Mouse (Mus musculus): ENCODE results near the gene Calr3. TPM values are rescaled to one million over a fixed set of nuclear protein-coding genes. Genes with fewer than 3 reads are reported as not detected.
A peak's percentile ranks its signal among the peaks of the same experiment; 100 is the strongest.

The Calr3 gene
- polyA plus RNA-seq, 2 experiments, result 0.21 to 0.83 TPM

GRCm38 (mm10) chr8:72385737-72386136 lies 57.9 kb downstream of the Calr3 start:
- H3K9ac ChIP-seq (replicated peaks), result no peak overlapping the region
- no peak overlapping the region for H3K4me2 ChIP-seq (ENCODE audit: low read depth)
- H3K9me3 ChIP-seq (ENCODE audit: control insufficient read depth, low read length), result no peaks in the 10 kb centered on the region
- no peaks in the 10 kb centered on the region for H3K27me3 ChIP-seq (ENCODE audit: control insufficient read depth, insufficient read depth, low read length)
- H3K4me1 ChIP-seq (replicated peaks; ENCODE audit: control insufficient read depth in 2 of 2, insufficient read depth in 2 of 2, low read length in 1 of 2), result no peaks in the 10 kb centered on the region
- peaks cover 73% of the 10 kb centered on the region for H3K36me3 ChIP-seq (replicated peaks; ENCODE audit: control insufficient read depth, insufficient read depth, low read depth)
- DNase-seq (ENCODE audit: low read depth in 3 of 3, low spot score in 3 of 3) (no peak), ATAC-seq (ENCODE audit: insufficient read depth) (no peak)
- H3K27ac ChIP-seq, result no peak overlapping the region
- 79% methylated on average over 2 of the region's 2 CpGs for whole genome bisulfite sequencing (ENCODE audit: insufficient replicate concordance)
- TF ChIP-seq EP300 (IDR thresholded peaks at IDR 0.05; ENCODE audit: low read depth) (no peak), CTCF (IDR thresholded peaks at IDR 0.05; ENCODE audit: low read depth) (no peak)
- no peak overlapping the region for H3K4me3 ChIP-seq (ENCODE audit: insufficient read depth in 1 of 2, low read depth in 2 of 2, low read length in 2 of 2)

DNA sequence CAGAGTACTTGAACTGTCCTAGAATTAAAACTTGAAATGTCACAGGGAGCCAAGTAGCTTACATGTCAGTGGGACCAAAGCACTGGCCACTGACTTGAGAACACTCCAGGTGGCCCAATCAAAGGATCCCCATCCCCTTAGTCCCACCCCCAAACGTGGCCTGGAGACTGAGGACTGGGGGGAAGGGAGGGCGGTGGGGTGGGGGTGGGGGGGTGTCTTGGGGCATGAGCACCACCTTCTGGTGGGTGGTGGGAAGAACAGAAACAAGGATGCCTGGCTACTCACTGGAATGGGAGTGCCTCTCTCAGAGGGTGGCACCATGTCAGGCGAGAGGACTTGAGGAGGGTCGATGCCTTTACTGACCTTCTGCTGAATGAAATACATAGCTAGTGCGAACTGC lies 61.3 kb downstream of the Calr3 start:
- WGBS (ENCODE audit: insufficient replicate concordance), result 64% methylated on average over 5 of the region's 5 CpGs
- Histone ChIP-seq H3K27ac (no peak overlapping the region), H3K4me1 (replicated peaks; ENCODE audit: control insufficient read depth in 2 of 2, insufficient read depth in 2 of 2, low read length in 1 of 2) (no peaks in the 10 kb centered on the region), H3K9ac (replicated peaks) (no peak overlapping the region), H3K4me3 (ENCODE audit: insufficient read depth in 1 of 2, low read depth in 2 of 2, low read length in 2 of 2) (no peak overlapping the region), H3K9me3 (ENCODE audit: control insufficient read depth, low read length) (no peaks in the 10 kb centered on the region), H3K27me3 (ENCODE audit: control insufficient read depth, insufficient read depth, low read length) (no peaks in the 10 kb centered on the region), H3K36me3 (replicated peaks; ENCODE audit: control insufficient read depth, insufficient read depth, low read depth) (peaks cover 76% of the 10 kb centered on the region), H3K4me2 (ENCODE audit: low read depth) (no peak overlapping the region)
- DNase-seq (ENCODE audit: low read depth in 3 of 3, low spot score in 3 of 3), result no peak
- ATAC-seq (ENCODE audit: insufficient read depth), result no peak
- TF ChIP-seq EP300 (IDR thresholded peaks at IDR 0.05; ENCODE audit: low read depth) (no peak), CTCF (IDR thresholded peaks at IDR 0.05; ENCODE audit: low read depth) (0 out of 2 replicates have a peak, but pooled peaks have one; percentile 9)

- H3K4me1 ChIP-seq (replicated peaks; ENCODE audit: control insufficient read depth in 2 of 2, insufficient read depth in 2 of 2, low read length in 1 of 2), result no peaks in the 10 kb centered on the region
- H3K4me3 ChIP-seq (ENCODE audit: insufficient read depth in 1 of 2, low read depth in 2 of 2, low read length in 2 of 2), result no peak overlapping the region
- peaks cover 61% of the 10 kb centered on the region for H3K36me3 ChIP-seq (replicated peaks; ENCODE audit: control insufficient read depth, insufficient read depth, low read depth)
- H3K9me3 ChIP-seq (ENCODE audit: control insufficient read depth, low read length), result no peaks in the 10 kb centered on the region
- H3K27ac ChIP-seq, result no peak overlapping the region
- DNase-seq (ENCODE audit: low read depth in 3 of 3, low spot score in 3 of 3) (no peak), ATAC-seq (ENCODE audit: insufficient read depth) (no peak)
- TF ChIP-seq CTCF (IDR thresholded peaks at IDR 0.05; ENCODE audit: low read depth) (no peak), EP300 (IDR thresholded peaks at IDR 0.05; ENCODE audit: low read depth) (no peak)
- H3K4me2 ChIP-seq (ENCODE audit: low read depth), result no peak overlapping the region
- H3K27me3 ChIP-seq (ENCODE audit: control insufficient read depth, insufficient read depth, low read length), result no peaks in the 10 kb centered on the region
- no peak overlapping the region for H3K9ac ChIP-seq (replicated peaks)
- WGBS (ENCODE audit: insufficient replicate concordance), result 86% methylated on average over 8 of the region's 8 CpGs
These were observed 63.0 kb downstream of the Calr3 start for GRCm38 (mm10) chr8:72380656-72381055.

GRCm38 (mm10) chr8:72376900-72377299 lies 66.8 kb downstream of the Calr3 start:
- Histone ChIP-seq H3K4me1 (replicated peaks; ENCODE audit: control insufficient read depth in 2 of 2, insufficient read depth in 2 of 2, low read length in 1 of 2) (no peaks in the 10 kb centered on the region), H3K27ac (no peak overlapping the region), H3K4me3 (ENCODE audit: insufficient read depth in 1 of 2, low read depth in 2 of 2, low read length in 2 of 2) (no peak overlapping the region), H3K4me2 (ENCODE audit: low read depth) (no peak overlapping the region), H3K36me3 (replicated peaks; ENCODE audit: control insufficient read depth, insufficient read depth, low read depth) (peaks cover 35% of the 10 kb centered on the region), H3K9me3 (ENCODE audit: control insufficient read depth, low read length) (no peaks in the 10 kb centered on the region), H3K9ac (replicated peaks) (no peak overlapping the region), H3K27me3 (ENCODE audit: control insufficient read depth, insufficient read depth, low read length) (no peaks in the 10 kb centered on the region)
- TF ChIP-seq EP300 (IDR thresholded peaks at IDR 0.05; ENCODE audit: low read depth) (no peak), CTCF (IDR thresholded peaks at IDR 0.05; ENCODE audit: low read depth) (no peak)
- no peak for DNase-seq (ENCODE audit: low read depth in 3 of 3, low spot score in 3 of 3)
- 60% methylated on average over 2 of the region's 2 CpGs for WGBS (ENCODE audit: insufficient replicate concordance)
- ATAC-seq (ENCODE audit: insufficient read depth), result no peak

- 87% methylated on average over 5 of the region's 5 CpGs for WGBS (ENCODE audit: insufficient replicate concordance)
- H3K4me3 ChIP-seq (ENCODE audit: insufficient read depth in 1 of 2, low read depth in 2 of 2, low read length in 2 of 2), result no peak overlapping the region
- ATAC-seq (ENCODE audit: insufficient read depth), result no peak
These were observed 67.4 kb downstream of the Calr3 start for GRCm38 (mm10) chr8:72376309-72376708.

More at GRCm38 (mm10) chr8:72376309-72376708, 67.4 kb downstream of the Calr3 start:
- Histone ChIP-seq H3K36me3 (replicated peaks; ENCODE audit: control insufficient read depth, insufficient read depth, low read depth) (peaks cover 32% of the 10 kb centered on the region), H3K27ac (no peak overlapping the region), H3K27me3 (ENCODE audit: control insufficient read depth, insufficient read depth, low read length) (no peaks in the 10 kb centered on the region), H3K9me3 (ENCODE audit: control insufficient read depth, low read length) (no peaks in the 10 kb centered on the region), H3K9ac (replicated peaks) (no peak overlapping the region), H3K4me1 (replicated peaks; ENCODE audit: control insufficient read depth in 2 of 2, insufficient read depth in 2 of 2, low read length in 1 of 2) (no peaks in the 10 kb centered on the region), H3K4me2 (ENCODE audit: low read depth) (no peak overlapping the region)
- no peak for TF ChIP-seq EP300 (IDR thresholded peaks at IDR 0.05; ENCODE audit: low read depth)
- no peak for TF ChIP-seq CTCF (IDR thresholded peaks at IDR 0.05; ENCODE audit: low read depth)
- no peak for DNase-seq (ENCODE audit: low read depth in 3 of 3, low spot score in 3 of 3)

All from liver, embryonic 14.5 days (tissue).